Mouse (Mus musculus) stomach, embryonic 16.5 days (tissue): ENCODE results near the gene Pbrm1. TPM values are rescaled to one million over a fixed set of nuclear protein-coding genes. Genes with fewer than 3 reads are reported as not detected.

Source experiments
- ATAC-seq: fragments of 200-750 bp; cut with Nextera tagmentation; 2 replicates; pipeline ENCODE4 v1.8.0; 2017; ENCODE audit warnings: moderate number of reproducible peaks, moderate TSS enrichment; ENCODE audit not compliant: insufficient read depth, low FRiP score
- H3K27ac ChIP-seq: fragments of 300-500 bp; sonication (generic); 2 replicates; pipeline ENCODE4 v1.5.1; 2014; ENCODE audit warnings: low read length
- H3K27me3 ChIP-seq: fragments of 300-500 bp; sonication (generic); 2 replicates; pipeline ENCODE4 v1.6.1; 2014; ENCODE audit warnings: low read length, control low read depth, mixed read lengths; ENCODE audit not compliant: control insufficient read depth, insufficient read depth
- H3K36me3 ChIP-seq: fragments of 300-500 bp; sonication (generic); 2 replicates; pipeline ENCODE4 v1.6.1; 2014; ENCODE audit warnings: low read length; ENCODE audit not compliant: control insufficient read depth, insufficient read depth
- H3K4me1 ChIP-seq: fragments of 300-500 bp; sonication (generic); 2 replicates; pipeline ENCODE4 v1.6.1; 2014; ENCODE audit warnings: low read length, control low read depth, mixed read lengths; ENCODE audit not compliant: control insufficient read depth, insufficient read depth
- H3K4me2 ChIP-seq: fragments of 300-500 bp; sonication (generic); 2 replicates; pipeline ENCODE4 v1.6.1; 2014; ENCODE audit warnings: low read depth, low read length, mixed read lengths
- H3K4me3 ChIP-seq: fragments of 300-500 bp; sonication (generic); replicated peaks from 2 replicates; pipeline ENCODE4 v1.5.1; 2014; ENCODE audit warnings: mild to moderate bottlenecking, low read length
- H3K9ac ChIP-seq: fragments of 300-500 bp; sonication (generic); 2 replicates; pipeline ENCODE4 v1.6.1; 2014; ENCODE audit warnings: low read length
- H3K9me3 ChIP-seq: fragments of 300-500 bp; sonication (generic); replicated peaks from 2 replicates; pipeline ENCODE4 v1.6.1; 2016; ENCODE audit warnings: low read length, control low read depth; ENCODE audit not compliant: control insufficient read depth
- WGBS: fragments of 180-500 bp; shearing (Covaris S2); extraction: QIAGEN DNeasy Blood & Tissue Kit; methylation state at CpG from one replicate; pipeline ENCODE4 v1.1.7; 2014; 5-methylcytosine and 5-hydroxymethylcytosine counted together
- polyA plus RNA-seq: library from polyadenylated mRNA; unstranded; fragments of >200 nt; fragmentation: Nextera tagmentation; extraction: Ambion mirVana; gene quantifications from 2 replicates; pipeline ENCODE4 v1.2.1, GENCODE M21; 2015

Gene Pbrm1
- polyA plus RNA-seq, 1 experiment from 2014 or later, result 99.2 TPM

DNA sequence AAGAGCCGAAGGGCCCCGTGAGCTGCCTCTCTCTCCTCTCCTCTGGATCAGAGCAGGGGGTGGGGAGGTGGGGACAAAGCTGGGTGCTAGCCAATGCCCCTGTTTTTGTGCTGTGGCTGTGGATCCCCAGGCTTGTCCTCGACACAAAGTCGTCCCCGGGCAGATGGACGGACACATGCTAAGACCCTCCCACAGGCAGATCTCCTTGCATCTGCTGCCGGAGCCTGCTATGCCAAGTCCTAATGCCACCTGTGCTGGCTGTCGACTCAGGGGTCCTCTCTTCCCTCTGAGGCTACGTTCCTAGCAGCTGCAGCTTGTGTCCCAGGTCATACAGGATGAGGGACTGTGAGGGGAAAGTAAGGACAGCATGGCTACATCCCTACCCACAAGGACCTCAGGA lies 147.9 kb downstream of the Pbrm1 start:
- H3K9ac ChIP-seq, result peak overlapping the region; percentile 1; the same call in 1 of the 2 replicates
- H3K27ac ChIP-seq, result peak overlapping the region; percentile 4; the same call in 1 of the 2 replicates

DNA sequence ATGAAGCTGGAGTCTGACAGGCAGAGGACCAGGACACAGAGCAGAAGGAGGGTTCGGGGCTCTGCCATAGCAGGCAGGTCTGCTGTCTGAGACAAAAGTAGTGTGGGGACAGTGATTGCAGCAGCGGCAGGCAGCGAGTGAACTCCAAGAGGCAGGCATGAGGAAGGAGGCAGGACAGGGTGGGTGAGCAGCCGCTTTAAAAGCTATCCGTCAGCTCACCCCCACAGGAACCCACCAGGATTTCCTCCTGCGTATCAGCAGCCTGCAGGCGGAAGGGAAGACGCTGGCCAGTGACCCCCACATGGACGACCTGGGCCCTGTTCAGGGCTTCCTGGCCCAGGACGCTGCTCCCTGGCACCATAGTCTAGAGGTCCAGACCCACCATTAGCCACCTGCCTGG lies 149.5 kb downstream of the Pbrm1 start, which contains the start of gene Stab1:
TSS of gene Stab1 (minus strand) at position 217 of the 400 bp plus-strand sequence.
- ATAC-seq, result no peak
- Histone ChIP-seq H3K9me3 (no peaks in the 10 kb centered on the region), H3K9ac (peak within 1 kb of the TSS; percentile 43), H3K27me3 (no peaks in the 10 kb centered on the region), H3K36me3 (peaks cover 34% of the 10 kb centered on the region), H3K27ac (peak within 1 kb of the TSS; percentile 53; the same call in 1 of the 2 replicates), H3K4me2 (0 out of 2 replicates have a peak within 1 kb of the TSS, but pooled peaks have one; percentile 21), H3K4me3 (peak within 1 kb of the TSS; percentile 21), H3K4me1 (0 out of 2 replicates have a peak, but pooled peaks cover 8% of the 10 kb centered on the region)
- 30% methylated on average over 10 of the region's 10 CpGs for WGBS

More for the DNA sequence above, 147.9 kb downstream of the Pbrm1 start:
- 56% methylated on average over 9 of the region's 9 CpGs for WGBS
- Histone ChIP-seq H3K4me2 (peak overlapping the region; percentile 21; the same call in 1 of the 2 replicates), H3K27me3 (no peaks in the 10 kb centered on the region), H3K4me1 (0 out of 2 replicates have a peak, but pooled peaks cover 8% of the 10 kb centered on the region), H3K36me3 (peaks cover 18% of the 10 kb centered on the region), H3K9me3 (no peaks in the 10 kb centered on the region), H3K4me3 (peak overlapping the region; percentile 21)
- no peak for ATAC-seq

DNA sequence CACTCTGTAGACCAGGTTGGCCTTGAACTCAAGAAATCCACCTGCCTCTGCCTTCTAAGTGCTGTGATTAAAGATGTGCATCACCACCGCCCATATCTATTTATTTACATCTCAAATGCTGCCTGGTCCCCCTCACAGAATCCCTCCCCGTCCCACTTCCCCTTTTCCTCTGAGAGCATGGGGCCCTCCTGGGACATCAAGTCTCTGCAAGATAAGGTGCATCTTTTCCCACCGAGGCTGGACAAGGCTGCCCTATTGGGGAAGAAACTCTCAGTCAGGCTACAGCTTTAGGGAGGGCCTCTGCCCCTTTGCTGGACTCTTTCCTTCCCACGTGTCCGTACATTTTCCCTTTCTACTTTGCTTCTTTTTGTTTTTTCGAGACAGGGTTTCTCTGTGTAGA lies 150.6 kb downstream of the Pbrm1 start:
- H3K27me3 ChIP-seq, result no peaks in the 10 kb centered on the region
- ATAC-seq, result no peak
- no peak overlapping the region for H3K27ac ChIP-seq
- H3K9ac ChIP-seq, result no peak overlapping the region
- H3K4me1 ChIP-seq, result 0 out of 2 replicates have a peak, but pooled peaks cover 8% of the 10 kb centered on the region
- no peak overlapping the region for H3K4me3 ChIP-seq
- peaks cover 36% of the 10 kb centered on the region for H3K36me3 ChIP-seq
- H3K4me2 ChIP-seq, result no peak overlapping the region
- 68% methylated on average over 6 of the region's 6 CpGs for WGBS
- no peaks in the 10 kb centered on the region for H3K9me3 ChIP-seq

DNA sequence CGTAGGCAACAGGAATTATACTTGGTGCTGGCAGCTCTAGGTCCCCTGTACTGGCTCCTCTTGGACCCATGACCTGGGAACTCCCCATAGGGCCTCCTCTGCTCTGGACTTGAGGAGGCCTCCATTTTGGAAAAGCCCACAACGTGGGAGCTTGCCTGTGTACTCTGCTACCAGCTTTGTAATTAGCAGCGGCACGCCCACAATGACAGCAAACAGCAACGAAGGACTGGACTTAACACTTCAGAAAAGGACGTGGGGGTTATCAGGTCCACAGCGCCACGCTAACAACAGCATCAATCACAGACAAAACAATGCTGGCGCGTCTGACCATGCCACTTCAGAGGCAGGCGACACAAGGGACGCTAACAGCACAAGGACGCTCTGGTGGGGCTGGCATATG lies 152.0 kb downstream of the Pbrm1 start:
- Histone ChIP-seq H3K4me3 (no peak overlapping the region), H3K4me2 (no peak overlapping the region), H3K36me3 (peaks cover 40% of the 10 kb centered on the region), H3K27me3 (no peaks in the 10 kb centered on the region), H3K27ac (no peak overlapping the region), H3K9ac (no peak overlapping the region), H3K9me3 (no peaks in the 10 kb centered on the region), H3K4me1 (no peaks in the 10 kb centered on the region)
- no peak for ATAC-seq
- 75% methylated on average over 13 of the region's 13 CpGs for WGBS

Other genes starting within 250 kb of the Pbrm1 start
- gene Tmem110, start 193.5 kb upstream of the Pbrm1 start, polyA plus RNA-seq, result 22.6 and 26.4 TPM in 2 replicates
- gene Mustn1, start 139.9 kb upstream of the Pbrm1 start, polyA plus RNA-seq, result 10.1 and 11.4 TPM in 2 replicates
- gene Itih4, start 132.7 kb upstream of the Pbrm1 start, polyA plus RNA-seq, result 5.6 and 7.7 TPM in 2 replicates
- 15.6 and 15.7 TPM in 2 replicates for gene Itih3, start 95.4 kb upstream of the Pbrm1 start, polyA plus RNA-seq
- 2.4 and 2.8 TPM in 2 replicates for gene Itih1, start 75.8 kb upstream of the Pbrm1 start, polyA plus RNA-seq
- 10.3 and 10.5 TPM in 2 replicates for gene Nek4, start 67.8 kb upstream of the Pbrm1 start, polyA plus RNA-seq
- 54.1 and 57.9 TPM in 2 replicates for gene Glt8d1, start 17.7 kb upstream of the Pbrm1 start, polyA plus RNA-seq
- gene Spcs1, start 17.5 kb upstream of the Pbrm1 start, polyA plus RNA-seq, result 427 and 483 TPM in 2 replicates
- 99.4 and 100.0 TPM in 2 replicates for gene Gnl3, start within 50 bp of the Pbrm1 start, polyA plus RNA-seq
- gene Smim4, start 109.8 kb downstream of the Pbrm1 start, polyA plus RNA-seq, result 60.3 and 66.4 TPM in 2 replicates
- gene Nt5dc2, start 111.9 kb downstream of the Pbrm1 start, polyA plus RNA-seq, result 232 and 233 TPM in 2 replicates
- 37.7 and 41.9 TPM in 2 replicates for gene Stab1, start 149.5 kb downstream of the Pbrm1 start, polyA plus RNA-seq
- 6.3 and 46.9 TPM in 2 replicates for gene Tnnc1, start 189.2 kb downstream of the Pbrm1 start, polyA plus RNA-seq
- gene Nisch, start 197.8 kb downstream of the Pbrm1 start, polyA plus RNA-seq, result 289 and 291 TPM in 2 replicates
- 0.67 and 0.90 TPM in 2 replicates for gene Sema3g, start 198.7 kb downstream of the Pbrm1 start, polyA plus RNA-seq
- 9.5 and 12.7 TPM in 2 replicates for gene Phf7, start 232.2 kb downstream of the Pbrm1 start, polyA plus RNA-seq
- gene Bap1, start 232.3 kb downstream of the Pbrm1 start, polyA plus RNA-seq, result 64.1 and 69.0 TPM in 2 replicates